Mouse (Mus musculus) ES-CJ7 (cell line): ENCODE results near the gene Sap30l.

ENCODE experiments used
- DNase-seq: peaks from one replicate; pipeline ENCODE4 v3.0.0; 2011; ENCODE audit warnings: low read depth, low spot score

The Sap30l gene

GRCm38 (mm10) chr11:57800971-57801765 lies at the start of gene Sap30l:
Gene Sap30l, plus strand, starts transcription at chr11:57801637.
- DNase-seq = peak; percentile 94

- no peak for DNase-seq
Observed at GRCm38 (mm10) chr11:57753538-57754203, 47.8 kb upstream of the Sap30l start.

- DNase-seq = no peak
Observed at GRCm38 (mm10) chr11:57758621-57759020, 42.8 kb upstream of the Sap30l start.

- DNase-seq = no peak
Observed at GRCm38 (mm10) chr11:57760509-57761058, 40.9 kb upstream of the Sap30l start.

- DNase-seq = no peak
Observed at GRCm38 (mm10) chr11:57761347-57761746, 40.1 kb upstream of the Sap30l start.

- peak; percentile 46 for DNase-seq
Observed at GRCm38 (mm10) chr11:57764124-57764523, 37.3 kb upstream of the Sap30l start.

GRCm38 (mm10) chr11:57766617-57767016 lies 34.8 kb upstream of the Sap30l start:
- no peak for DNase-seq

GRCm38 (mm10) chr11:57767171-57767570 lies 34.3 kb upstream of the Sap30l start:
- no peak for DNase-seq

- no peak for DNase-seq
Observed at GRCm38 (mm10) chr11:57770776-57771175, 30.7 kb upstream of the Sap30l start.

- DNase-seq = no peak
Observed at GRCm38 (mm10) chr11:57771676-57772075, 29.8 kb upstream of the Sap30l start.

- DNase-seq = no peak
Observed at GRCm38 (mm10) chr11:57773479-57773878, 28.0 kb upstream of the Sap30l start.

GRCm38 (mm10) chr11:57773936-57774335 lies 27.5 kb upstream of the Sap30l start:
- DNase-seq = no peak

GRCm38 (mm10) chr11:57775868-57776267 lies 25.6 kb upstream of the Sap30l start:
- DNase-seq = no peak

- DNase-seq = no peak
Observed at GRCm38 (mm10) chr11:57776546-57776945, 24.9 kb upstream of the Sap30l start.

- DNase-seq = peak; percentile 75
Observed at GRCm38 (mm10) chr11:57778349-57778748, 23.1 kb upstream of the Sap30l start.

GRCm38 (mm10) chr11:57779824-57780223 lies 21.6 kb upstream of the Sap30l start:
- no peak for DNase-seq

GRCm38 (mm10) chr11:57786616-57787418 lies 14.6 kb upstream of the Sap30l start:
- DNase-seq = peak; percentile 69

GRCm38 (mm10) chr11:57787913-57788312 lies 13.5 kb upstream of the Sap30l start:
- DNase-seq = peak; percentile 85

- DNase-seq = peak; percentile 88
Observed at GRCm38 (mm10) chr11:57790866-57791535, 10.4 kb upstream of the Sap30l start.

GRCm38 (mm10) chr11:57795086-57795485 lies 6.4 kb upstream of the Sap30l start:
- DNase-seq = no peak

- DNase-seq = peak; percentile 78
Observed at GRCm38 (mm10) chr11:57797828-57798227, 3.6 kb upstream of the Sap30l start.
